Mouse (Mus musculus) megakaryocyte, adult 5-6 weeks (primary cell): ENCODE measurements at regions not wholly inside any gene's neighbourhood (a gene's known extent, or its start where the extent isn't known, plus 50 kb on each side); places are given as distances from the start of the nearest gene placed in this dataset.

Source experiments
- ATAC-seq: 2 replicates; pipeline ENCODE4 v1.8.0; 2016; ENCODE audit warnings: mild to moderate bottlenecking, inconsistent platforms; ENCODE audit not compliant: poor library complexity, severe bottlenecking

DNA sequence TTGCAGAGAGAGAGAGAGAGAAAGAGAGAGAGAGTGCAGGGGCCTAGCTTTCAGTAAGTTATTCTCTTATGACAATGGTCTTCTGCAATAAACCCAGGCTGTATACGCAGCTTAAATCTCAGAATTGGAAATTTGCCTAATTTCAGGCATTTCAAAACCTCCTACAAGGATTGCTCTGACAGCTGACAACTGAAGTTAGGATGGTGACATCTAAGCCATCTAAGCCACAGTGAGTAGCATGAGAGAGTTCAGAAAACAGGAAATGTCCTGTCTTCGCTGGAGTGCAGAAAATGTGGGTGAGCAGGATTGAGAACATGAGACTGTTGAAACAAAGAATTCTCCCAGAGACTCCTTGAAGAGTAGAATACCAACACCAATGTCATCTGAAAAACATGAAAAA is 56.8 kb downstream of the Fam110c start:
- no peak for ATAC-seq

- ATAC-seq: no peak
Measured at GRCm38 (mm10) chr12:31134465-31134992, 60.9 kb downstream of the Fam110c start.

DNA sequence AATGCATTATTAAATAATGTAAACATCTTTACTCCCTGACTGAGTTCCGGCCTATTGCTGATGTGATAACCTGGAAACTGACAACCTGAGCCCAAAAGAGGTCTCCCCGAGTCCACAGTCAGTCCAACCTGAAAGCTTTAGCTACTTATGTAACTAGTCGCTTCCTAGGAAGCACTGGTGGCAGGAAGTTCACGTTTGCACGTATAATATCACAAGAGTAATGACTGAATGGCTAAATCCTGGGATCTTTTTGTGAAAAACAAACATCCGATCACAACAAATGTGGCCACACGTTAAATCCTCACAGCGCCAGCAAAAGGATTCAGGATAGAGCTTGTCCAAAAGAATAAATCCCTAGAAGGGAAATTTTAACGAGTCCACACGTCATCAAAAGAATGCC is 62.7 kb downstream of the Fam110c start:
- ATAC-seq: no peak

- no peak for ATAC-seq
Measured at GRCm38 (mm10) chr12:31136911-31137310, 63.2 kb downstream of the Fam110c start.

GRCm38 (mm10) chr12:31137431-31137830 is 63.8 kb downstream of the Fam110c start:
- ATAC-seq: no peak

GRCm38 (mm10) chr12:31139853-31140252 is 66.2 kb downstream of the Fam110c start:
- no peak for ATAC-seq

- ATAC-seq: no peak
Measured at GRCm38 (mm10) chr12:31143266-31143665, 69.6 kb downstream of the Fam110c start.

DNA sequence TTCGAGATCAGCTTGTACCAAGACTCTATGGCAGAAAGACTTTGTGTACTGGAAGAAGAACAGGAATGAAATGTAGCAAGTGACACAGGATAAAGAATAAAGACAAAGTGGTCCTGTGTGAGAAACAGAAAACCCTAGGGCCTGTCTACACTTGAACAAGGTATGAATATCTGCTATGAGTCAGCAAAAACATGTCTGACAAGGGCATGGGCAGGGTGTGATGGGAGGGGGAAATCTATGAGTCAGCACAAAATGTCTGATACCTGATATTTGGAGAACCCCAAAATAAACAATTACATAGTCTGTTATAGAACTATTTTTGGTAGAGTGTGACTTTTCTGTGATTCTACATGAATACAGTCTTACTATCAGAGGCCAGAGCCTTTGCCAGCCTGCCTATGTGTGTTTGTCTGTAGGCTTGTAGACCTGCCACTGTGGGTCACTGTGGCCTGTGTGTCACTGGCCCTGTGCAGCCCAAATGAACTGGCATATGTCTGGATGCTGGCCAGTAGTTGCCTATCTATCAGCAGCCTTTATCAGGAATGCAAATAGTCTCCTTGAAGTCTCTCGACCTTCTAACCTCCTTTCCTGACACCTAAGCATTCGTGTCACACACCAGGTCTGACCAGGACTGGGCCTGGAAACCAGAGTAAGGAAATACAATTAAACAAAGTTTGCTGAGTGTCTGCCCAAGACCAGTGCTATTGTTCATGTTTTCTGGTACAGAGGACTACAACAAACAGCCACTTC is 71.5 kb downstream of the Fam110c start:
- ATAC-seq: no peak

- ATAC-seq: no peak
Measured at GRCm38 (mm10) chr12:31148417-31149356, 75.0 kb downstream of the Fam110c start.

- ATAC-seq: no peak
Measured at GRCm38 (mm10) chr12:31153720-31154119, 80.1 kb downstream of the Fam110c start.

GRCm38 (mm10) chr12:31154608-31155011 is 80.9 kb downstream of the Fam110c start:
- ATAC-seq: no peak

DNA sequence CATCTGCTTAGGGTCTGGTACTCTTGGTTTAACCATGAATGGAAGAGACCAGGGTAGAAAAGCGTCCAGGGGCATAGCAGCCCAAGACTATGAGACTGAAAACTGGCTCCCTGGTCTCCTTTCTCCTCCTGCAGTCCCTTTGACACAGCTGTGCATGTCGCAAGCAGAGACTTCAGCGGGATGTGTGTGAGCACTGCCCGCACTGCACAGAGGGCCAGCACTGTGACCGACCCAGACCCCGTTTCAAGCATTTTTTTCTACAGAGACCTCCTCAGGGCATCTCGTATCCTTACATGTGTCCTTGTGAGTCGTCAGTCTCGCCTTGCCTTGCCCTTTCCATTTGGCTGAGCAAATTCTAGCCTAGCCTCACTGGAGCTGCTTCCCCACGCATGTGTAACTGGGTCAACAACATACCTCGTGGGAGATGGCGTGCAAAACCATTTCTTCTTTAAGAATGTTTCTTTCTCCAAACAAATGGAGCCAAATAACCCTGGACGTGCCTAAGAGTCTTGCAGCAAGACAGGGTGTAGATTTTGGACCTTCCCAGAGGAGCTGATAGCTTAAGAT is 82.6 kb downstream of the Fam110c start:
- ATAC-seq: no peak

DNA sequence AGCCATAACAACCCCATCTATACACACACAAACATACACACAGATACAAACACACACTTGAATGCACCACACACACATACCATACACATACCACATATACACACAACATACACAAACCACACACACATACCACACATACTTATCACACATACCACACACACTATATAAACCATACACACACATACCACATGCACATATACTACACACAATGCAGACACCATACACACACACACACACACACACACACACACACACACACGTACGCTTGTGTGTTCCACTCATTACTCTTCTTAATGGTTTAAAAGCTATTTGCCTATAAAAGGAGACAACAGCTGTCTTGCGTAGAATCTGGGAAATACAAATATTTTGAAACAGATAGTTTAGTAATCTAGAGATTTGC is 83.1 kb upstream of the Gm6993 start:
- no peak for ATAC-seq

DNA sequence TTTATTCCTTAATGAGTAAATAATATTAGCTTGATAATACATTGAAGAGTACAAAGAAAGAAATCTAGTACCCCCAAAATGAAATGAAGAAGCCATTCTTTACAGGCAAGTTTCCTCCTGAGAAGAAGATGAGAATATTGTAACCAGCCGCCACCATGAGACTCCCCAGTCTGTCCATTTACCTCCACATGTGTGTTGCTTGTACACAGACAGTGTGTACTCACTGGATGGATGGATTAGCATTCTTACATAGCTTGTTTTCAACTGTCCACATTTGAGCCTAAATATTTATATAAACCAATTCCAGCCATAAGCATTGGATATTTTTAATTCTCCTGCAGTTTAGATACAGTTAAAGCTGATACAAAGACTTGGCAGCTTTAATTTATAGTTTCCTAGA is 82.7 kb upstream of the Gm6993 start:
- ATAC-seq: no peak

GRCm38 (mm10) chr12:31158885-31159284 is 81.7 kb upstream of the Gm6993 start:
- ATAC-seq: no peak

DNA sequence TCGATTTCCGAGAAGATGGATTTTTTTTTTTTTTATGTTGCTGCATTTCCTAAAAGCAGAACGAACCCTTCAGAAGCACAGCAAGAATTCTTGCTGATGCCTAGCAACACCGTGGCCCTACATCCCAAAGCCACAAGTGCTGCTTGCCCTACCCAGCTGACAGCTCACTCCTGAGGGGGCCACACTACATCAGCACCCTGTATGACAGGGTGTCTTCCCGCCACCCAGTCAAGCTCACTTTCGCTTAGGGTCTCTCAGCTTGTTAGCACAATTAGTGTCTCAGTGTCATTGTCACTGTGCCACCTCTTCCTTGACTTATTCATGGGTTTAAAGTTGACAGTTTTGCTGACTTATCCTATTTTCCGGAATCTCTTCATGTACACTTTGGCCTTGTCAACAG is 81.2 kb upstream of the Gm6993 start:
- ATAC-seq: no peak

DNA sequence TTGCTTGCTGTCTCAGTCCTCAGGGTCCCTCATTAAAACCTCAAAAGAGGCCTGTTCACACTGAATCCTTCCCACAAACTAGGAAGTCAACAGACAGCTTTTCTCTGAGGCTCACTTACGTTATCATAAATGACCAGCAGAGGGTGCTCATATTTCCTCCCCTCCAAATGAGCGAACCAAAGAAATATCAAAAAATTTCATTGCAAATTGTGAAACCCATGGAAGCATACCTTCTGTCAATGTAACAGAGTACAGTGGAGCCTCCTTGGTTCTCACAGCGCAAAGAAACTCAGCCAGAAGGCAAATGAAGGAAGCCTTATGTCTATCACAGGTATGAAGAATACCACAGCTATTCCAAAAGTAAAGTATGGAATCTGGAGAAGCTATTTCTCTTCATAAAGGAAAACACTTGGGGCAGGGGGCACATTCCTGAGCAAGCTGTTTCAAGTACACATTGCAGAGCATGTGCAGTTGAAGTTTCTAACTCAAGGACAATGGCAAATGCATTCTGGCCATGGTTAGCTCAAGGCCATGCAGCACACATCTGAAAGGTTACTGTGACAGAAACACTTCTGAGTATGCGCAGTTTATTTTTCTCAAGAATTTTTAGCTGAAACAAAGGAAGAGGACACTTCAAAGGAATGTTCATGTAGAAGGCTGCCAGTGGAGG is 72.2 kb upstream of the Gm6993 start:
- ATAC-seq: no peak

GRCm38 (mm10) chr12:31170111-31170510 is 70.5 kb upstream of the Gm6993 start:
- peak; percentile 56 for ATAC-seq

GRCm38 (mm10) chr12:31170546-31171160 is 69.9 kb upstream of the Gm6993 start:
- no peak for ATAC-seq

DNA sequence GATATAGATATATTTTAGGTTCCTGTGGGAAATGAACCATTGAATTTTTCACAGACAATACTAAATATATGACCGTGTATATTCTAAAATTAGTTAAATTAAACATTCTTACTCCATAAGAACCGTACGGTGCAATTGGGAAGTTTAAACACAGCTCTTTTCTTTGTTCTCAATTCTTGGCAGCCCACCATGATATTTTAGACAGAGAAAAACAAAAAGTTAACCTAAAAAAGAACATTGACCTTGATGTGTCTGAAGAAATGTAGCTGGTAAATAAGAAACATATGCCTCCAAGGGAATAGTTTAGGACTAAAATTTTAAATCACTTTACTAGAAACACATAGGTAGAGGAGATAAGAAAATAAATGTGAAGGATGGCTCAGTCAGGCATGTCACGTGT is 68.6 kb upstream of the Gm6993 start:
- ATAC-seq: no peak
